Mouse (Mus musculus): ENCODE results near the gene Olfr1223.
"Not testable (repeated sequence)": the region's sequence is repeated elsewhere in the genome, so short reads cannot be mapped to it uniquely, and the experiment has no call there.

Olfr1223 gene

GRCm38 (mm10) chr2:89151460-89151859 is at the start of gene Olfr1223:
Gene Olfr1223, minus strand, starts transcription at chr2:89151560.
- no peak for DNase-seq

GRCm38 (mm10) chr2:89199948-89200347 is 48.6 kb upstream of the Olfr1223 start, which contains the start of gene Olfr1226:
Gene Olfr1226, minus strand, starts transcription at chr2:89200048.
- DNase-seq = no peak

GRCm38 (mm10) chr2:89196325-89196982 is 45.1 kb upstream of the Olfr1223 start:
- no peak for DNase-seq

- DNase-seq = no peak
Observed at GRCm38 (mm10) chr2:89174569-89174968, 23.2 kb upstream of the Olfr1223 start, which contains the start of gene Olfr1225. Gene Olfr1225, minus strand, starts transcription at chr2:89174669.

GRCm38 (mm10) chr2:89164711-89165110 is 13.4 kb upstream of the Olfr1223 start:
- not testable (repeated sequence) for DNase-seq

- not testable (repeated sequence) for DNase-seq
Observed at GRCm38 (mm10) chr2:89163991-89164390, 12.6 kb upstream of the Olfr1223 start, which contains the start of gene Olfr1224-ps1. Gene Olfr1224-ps1, minus strand, starts transcription at chr2:89164091.

- no peak for DNase-seq
Observed at GRCm38 (mm10) chr2:89132954-89133353, 18.4 kb downstream of the Olfr1223 start, which contains the start of gene Olfr1222. Gene Olfr1222, minus strand, starts transcription at chr2:89133054.

GRCm38 (mm10) chr2:89117183-89117582 is 34.2 kb downstream of the Olfr1223 start, which contains the start of gene Olfr1221:
Gene Olfr1221, minus strand, starts transcription at chr2:89117283.
- DNase-seq = no peak

- DNase-seq = no peak
Observed at GRCm38 (mm10) chr2:89106735-89107134, 44.6 kb downstream of the Olfr1223 start, which contains the start of gene Olfr1220. Gene Olfr1220, minus strand, starts transcription at chr2:89106835.

- no peak for DNase-seq
Observed at GRCm38 (mm10) chr2:89105651-89106050, 45.7 kb downstream of the Olfr1223 start.

- no peak for DNase-seq
Observed at GRCm38 (mm10) chr2:89093848-89094247, 57.5 kb downstream of the Olfr1223 start.
